In the genomic region with DNA sequence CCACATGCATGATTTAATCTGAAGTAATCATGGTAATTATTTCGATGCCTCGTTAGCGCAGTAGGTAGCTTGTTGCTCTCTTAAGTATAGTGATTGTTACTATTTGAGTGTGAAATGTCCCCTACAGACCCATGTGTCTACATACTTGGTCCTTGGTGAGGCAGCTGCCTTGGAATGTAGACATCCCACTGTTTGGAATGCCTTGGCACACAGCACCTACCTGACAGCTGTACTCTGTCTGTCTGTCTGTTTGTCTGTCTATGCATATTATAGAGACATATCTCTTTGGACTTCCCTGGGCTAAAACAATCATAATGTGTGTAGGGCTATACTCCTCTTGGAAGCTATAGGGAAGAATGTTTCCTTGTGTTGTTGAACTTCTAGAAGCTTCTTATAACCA, we compare ENCODE assay signal across 24 mouse cellular contexts.
"Had no signal": no experiment of that assay in that cellular context is flagged by ENCODE, and none has a peak within 500 bp of the region (broad histone marks: within the 10 kb centered on the region; RNA-seq: fewer than 3 reads in every experiment).

No protein-coding gene starts in this region.

- H3K4me3 ChIP-seq: heart, embryonic 10.5 days; heart, embryonic 12.5 days; heart, embryonic 13.5 days; heart, embryonic 15.5 days; hindbrain, embryonic 10.5 days; hindbrain, embryonic 12.5 days; hindbrain, embryonic 13.5 days; hindbrain, embryonic 15.5 days; intestine, embryonic 15.5 days; kidney, embryonic 15.5 days; layer of hippocampus, adult 2 months had no signal

- H3K4me2 ChIP-seq: heart, embryonic 11.5 days; heart, embryonic 12.5 days; heart, embryonic 13.5 days; heart, embryonic 15.5 days; hindbrain, embryonic 12.5 days; hindbrain, embryonic 13.5 days; hindbrain, embryonic 14.5 days; hindbrain, embryonic 15.5 days; intestine, embryonic 15.5 days; kidney, embryonic 15.5 days had no signal

- H3K27me3 ChIP-seq: heart, embryonic 15.5 days; hindbrain, embryonic 15.5 days; intestine, embryonic 15.5 days had no signal

- DNase-seq: heart, postnatal 14 days; kidney, adult 11 months; kidney, adult 18-20 months; kidney, adult 2 months; kidney, adult 8-10 months; kidney, adult 9 months; kidney, postnatal 10 days; kidney, postnatal 25 days; kidney, postnatal 36 days; layer of hippocampus, adult 9-11 months; layer of hippocampus, postnatal 36 days had no signal

- H3K36me3 ChIP-seq: heart, embryonic 10.5 days; heart, embryonic 12.5 days; heart, embryonic 13.5 days; heart, embryonic 15.5 days; hindbrain, embryonic 10.5 days; hindbrain, embryonic 12.5 days; hindbrain, embryonic 13.5 days; hindbrain, embryonic 15.5 days; intestine, embryonic 15.5 days; kidney, embryonic 15.5 days had no signal
